Mouse (Mus musculus) E14TG2a.4 (cell line): ENCODE results near the gene Ctnna3.

Experiments
- CTCF ChIP-seq: conservative IDR thresholded peaks from 2 replicates; pipeline ENCODE4 v1.5.1; 2014; ENCODE audit warnings: low read length
- NANOG ChIP-seq: IDR thresholded peaks from 2 replicates; pipeline ENCODE4 v1.6.1; 2014; ENCODE audit warnings: borderline replicate concordance, low read length, mixed read lengths
- POU5F1 ChIP-seq: IDR thresholded peaks from 2 replicates; pipeline ENCODE4 v1.6.1; 2014; ENCODE audit warnings: low read length, borderline replicate concordance

GRCm38 (mm10) chr10:63382372-63383279 is 47.3 kb upstream of the Ctnna3 start, which contains the start of gene Dnajc12:
- peak; percentile 44 for TF ChIP-seq CTCF
- TF ChIP-seq POU5F1 = no peak
- TF ChIP-seq NANOG = no peak
